Mouse (Mus musculus) hindbrain, postnatal 0 days (tissue): ENCODE results near the gene Ap4b1. TPM values are rescaled to one million over a fixed set of nuclear protein-coding genes. Genes with fewer than 3 reads are reported as not detected.
"Not testable (repeated sequence)": the region's sequence is repeated elsewhere in the genome, so short reads cannot be mapped to it uniquely, and the experiment has no call there.

Experiments
- ATAC-seq: fragments of 200-750 bp; cut with Nextera tagmentation; 2 replicates; pipeline ENCODE4 v1.8.0; 2017; ENCODE audit warnings: mild to moderate bottlenecking, moderate TSS enrichment, moderate library complexity
- DNase-seq: peaks from one replicate; pipeline ENCODE4 v3.0.0-alpha.2; 2015; ENCODE audit warnings: low spot score
- H3K27ac ChIP-seq: fragments of 300-500 bp; sonication (generic); 2 replicates; pipeline ENCODE4 v1.5.1; 2014; ENCODE audit warnings: mild to moderate bottlenecking
- H3K27me3 ChIP-seq: fragments of 300-500 bp; sonication (generic); 2 replicates; pipeline ENCODE4 v1.6.1; 2014; ENCODE audit warnings: low read length, mixed read lengths; ENCODE audit not compliant: insufficient read depth
- H3K36me3 ChIP-seq: fragments of 300-500 bp; sonication (generic); 2 replicates; pipeline ENCODE4 v1.6.1; 2014; ENCODE audit warnings: low read length, mixed read lengths; ENCODE audit not compliant: insufficient read depth
- H3K4me1 ChIP-seq: fragments of 300-500 bp; sonication (generic); 2 replicates; pipeline ENCODE4 v1.6.1; 2014; ENCODE audit warnings: antibody characterized with exemption, low read length, mixed read lengths; ENCODE audit not compliant: insufficient read depth
- H3K4me2 ChIP-seq: fragments of 300-500 bp; sonication (generic); 2 replicates; pipeline ENCODE4 v1.6.1; 2014; ENCODE audit warnings: low read depth, mild to moderate bottlenecking, low read length, moderate library complexity, mixed read lengths
- H3K4me3 ChIP-seq: fragments of 300-500 bp; sonication (generic); 2 replicates; pipeline ENCODE4 v1.5.1; 2014; ENCODE audit warnings: low read length
- H3K9ac ChIP-seq: fragments of 300-500 bp; sonication (generic); replicated peaks from 2 replicates; pipeline ENCODE4 v1.6.1; 2014; ENCODE audit warnings: mild to moderate bottlenecking, low read length, moderate library complexity, mixed read lengths
- H3K9me3 ChIP-seq: fragments of 300-500 bp; sonication (generic); 2 replicates; pipeline ENCODE4 v1.6.1; 2016; ENCODE audit warnings: low read length, mixed read lengths
- CTCF ChIP-seq: IDR thresholded peaks from 2 replicates; pipeline ENCODE4 v1.5.1; 2016; ENCODE audit warnings: antibody characterized with exemption, control low read depth, low read depth
- WGBS: fragments of 180-500 bp; shearing (Covaris S2); extraction: QIAGEN DNeasy Blood & Tissue Kit; methylation state at CpG from one replicate; pipeline ENCODE4 v1.1.7; 2014; 5-methylcytosine and 5-hydroxymethylcytosine counted together
- polyA plus RNA-seq: library from polyadenylated mRNA; unstranded; fragments of >200 nt; fragmentation: Nextera tagmentation; extraction: Ambion mirVana; gene quantifications from 2 replicates; pipeline ENCODE4 v1.2.1, GENCODE M21; 2015
- total RNA-seq: library from RNA; depleted of rRNA; stranded (reverse); fragments of >200 nt; gene quantifications from 2 replicates; pipeline ENCODE4 v1.2.3, GENCODE M21; 2014

The Ap4b1 gene
- total and polyA plus RNA-seq, 2 experiments from 2014 or later: 16.4 to 25.8 TPM

- peak; percentile 13; the same call in 1 of the 2 replicates for TF ChIP-seq CTCF
- ATAC-seq (no peak), DNase-seq (no peak)
- Histone ChIP-seq H3K4me2 (no peak overlapping the region), H3K36me3 (peaks cover 6% of the 10 kb centered on the region; the same call in 1 of the 2 replicates), H3K27me3 (no peaks in the 10 kb centered on the region), H3K4me3 (no peak overlapping the region), H3K4me1 (no peaks in the 10 kb centered on the region), H3K27ac (no peak overlapping the region), H3K9me3 (no peaks in the 10 kb centered on the region), H3K9ac (no peak overlapping the region)
These were observed 18.2 kb downstream of the Ap4b1 start for GRCm38 (mm10) chr3:103827548-103827947.

GRCm38 (mm10) chr3:103829036-103829435 lies 19.7 kb downstream of the Ap4b1 start:
- no peak overlapping the region for H3K4me2 ChIP-seq
- H3K4me3 ChIP-seq: no peak overlapping the region
- ATAC-seq (no peak), DNase-seq (no peak)
- H3K4me1 ChIP-seq: no peaks in the 10 kb centered on the region
- no peaks in the 10 kb centered on the region for H3K36me3 ChIP-seq
- 89% methylated on average over 3 of the region's 3 CpGs for WGBS
- no peaks in the 10 kb centered on the region for H3K27me3 ChIP-seq
- no peak for TF ChIP-seq CTCF
- no peaks in the 10 kb centered on the region for H3K9me3 ChIP-seq
- H3K27ac ChIP-seq: no peak overlapping the region
- no peak overlapping the region for H3K9ac ChIP-seq

GRCm38 (mm10) chr3:103830681-103831080 lies 21.4 kb downstream of the Ap4b1 start:
- DNase-seq, ATAC-seq, H3K9ac ChIP-seq, H3K9me3 ChIP-seq, H3K27me3 ChIP-seq, H3K36me3 ChIP-seq, H3K27ac ChIP-seq, H3K4me1 ChIP-seq, H3K4me2 ChIP-seq, H3K4me3 ChIP-seq: not testable (repeated sequence)
- 53% methylated on average over 1 of the region's 1 CpGs for WGBS
- peak; percentile 22 for TF ChIP-seq CTCF

GRCm38 (mm10) chr3:103831146-103831545 lies 21.8 kb downstream of the Ap4b1 start:
- no peak overlapping the region for H3K27ac ChIP-seq
- H3K4me3 ChIP-seq: no peak overlapping the region
- DNase-seq (no peak), ATAC-seq (no peak)
- H3K36me3 ChIP-seq: no peaks in the 10 kb centered on the region
- 77% methylated on average over 7 of the region's 7 CpGs for WGBS
- H3K9ac ChIP-seq: no peak overlapping the region
- no peaks in the 10 kb centered on the region for H3K4me1 ChIP-seq
- no peak overlapping the region for H3K4me2 ChIP-seq
- no peak for TF ChIP-seq CTCF
- H3K9me3 ChIP-seq: no peaks in the 10 kb centered on the region
- no peaks in the 10 kb centered on the region for H3K27me3 ChIP-seq

- no peak for TF ChIP-seq CTCF
- Histone ChIP-seq H3K9me3 (no peaks in the 10 kb centered on the region), H3K27me3 (no peaks in the 10 kb centered on the region), H3K4me3 (no peak within 1 kb of the TSS), H3K27ac (no peak within 1 kb of the TSS), H3K36me3 (no peaks in the 10 kb centered on the region), H3K4me1 (no peaks in the 10 kb centered on the region), H3K4me2 (no peak within 1 kb of the TSS), H3K9ac (no peak within 1 kb of the TSS)
- no peak for DNase-seq
- no peak for ATAC-seq
These were observed 23.1 kb downstream of the Ap4b1 start, which contains the start of gene Bcl2l15 for GRCm38 (mm10) chr3:103832426-103832825. Gene Bcl2l15, plus strand, starts transcription at chr3:103832601.

GRCm38 (mm10) chr3:103834001-103834400 lies 24.7 kb downstream of the Ap4b1 start:
- no peak for TF ChIP-seq CTCF
- no peak for ATAC-seq
- WGBS: 87% methylated on average over 2 of the region's 2 CpGs

GRCm38 (mm10) chr3:103835272-103835950 lies 26.1 kb downstream of the Ap4b1 start:
- Histone ChIP-seq H3K4me2 (no peak overlapping the region), H3K4me1 (no peaks in the 10 kb centered on the region), H3K36me3 (no peaks in the 10 kb centered on the region), H3K27ac (no peak overlapping the region), H3K27me3 (no peaks in the 10 kb centered on the region), H3K9me3 (no peaks in the 10 kb centered on the region), H3K9ac (no peak overlapping the region), H3K4me3 (no peak overlapping the region)
- 78% methylated on average over 6 of the region's 6 CpGs for WGBS
- ATAC-seq (no peak), DNase-seq (no peak)
- TF ChIP-seq CTCF: no peak

More at GRCm38 (mm10) chr3:103834001-103834400, 24.7 kb downstream of the Ap4b1 start:
- H3K27ac ChIP-seq: no peak overlapping the region
- no peak overlapping the region for H3K4me3 ChIP-seq
- no peak overlapping the region for H3K4me2 ChIP-seq
- DNase-seq: no peak
- no peak overlapping the region for H3K9ac ChIP-seq
- no peaks in the 10 kb centered on the region for H3K36me3 ChIP-seq
- H3K4me1 ChIP-seq: no peaks in the 10 kb centered on the region
- H3K9me3 ChIP-seq: no peaks in the 10 kb centered on the region
- no peaks in the 10 kb centered on the region for H3K27me3 ChIP-seq
